Mouse (Mus musculus) limb, embryonic 14.5 days (tissue): ENCODE data around the gene Traf3ip2. TPM values are rescaled to one million over a fixed set of nuclear protein-coding genes. Genes with fewer than 3 reads are reported as not detected.

Experiments
- ATAC-seq: fragments of 200-750 bp; cut with Nextera tagmentation; 2 replicates; pipeline ENCODE4 v1.8.0; 2017; ENCODE audit warnings: low read depth, moderate number of reproducible peaks, moderate TSS enrichment; ENCODE audit not compliant: low FRiP score
- DNase-seq: peaks from one replicate; pipeline ENCODE4 v3.0.0-alpha.2; 2015; ENCODE audit warnings: low spot score
- H3K27ac ChIP-seq: fragments of 300-500 bp; sonication (generic); replicated peaks from 2 replicates; pipeline ENCODE4 v1.5.1; 2014; ENCODE audit warnings: low read depth, mild to moderate bottlenecking, low read length, moderate library complexity, mixed read lengths
- H3K27me3 ChIP-seq: fragments of 300-500 bp; sonication (generic); 2 replicates; pipeline ENCODE4 v1.6.1; 2014; ENCODE audit warnings: low read length, mixed read lengths; ENCODE audit not compliant: control insufficient read depth, insufficient read depth
- H3K36me3 ChIP-seq: fragments of 300-500 bp; sonication (generic); 2 replicates; pipeline ENCODE4 v1.6.1; 2014; ENCODE audit warnings: mild to moderate bottlenecking, low read length, moderate library complexity, mixed read lengths; ENCODE audit not compliant: control insufficient read depth, insufficient read depth
- H3K4me1 ChIP-seq: fragments of 300-500 bp; sonication (generic); 2 replicates; pipeline ENCODE4 v1.6.1; 2014; ENCODE audit warnings: antibody characterized with exemption, low read length, mixed read lengths; ENCODE audit not compliant: control insufficient read depth, insufficient read depth
- H3K4me2 ChIP-seq: fragments of 300-500 bp; sonication (generic); replicated peaks from 2 replicates; pipeline ENCODE4 v1.6.1; 2014; ENCODE audit warnings: low read depth, mild to moderate bottlenecking, low read length, moderate library complexity; ENCODE audit not compliant: severe bottlenecking
- H3K4me3 ChIP-seq: fragments of 300-500 bp; sonication (generic); replicated peaks from 2 replicates; pipeline ENCODE4 v1.5.1; 2014; ENCODE audit warnings: low read length
- H3K9ac ChIP-seq: fragments of 300-500 bp; sonication (generic); 2 replicates; pipeline ENCODE4 v1.6.1; 2014; ENCODE audit warnings: mild to moderate bottlenecking, low read depth, low read length, moderate library complexity; ENCODE audit not compliant: severe bottlenecking
- H3K9me3 ChIP-seq: fragments of 300-500 bp; sonication (generic); 2 replicates; pipeline ENCODE4 v1.6.1; 2016; ENCODE audit warnings: low read length; ENCODE audit not compliant: control insufficient read depth
- POLR2A ChIP-seq: fragments of 200-500 bp; IDR thresholded peaks from 2 replicates; pipeline ENCODE4 v1.8.0; 2012; ENCODE audit warnings: inconsistent platforms, mild to moderate bottlenecking, moderate library complexity, borderline replicate concordance; ENCODE audit not compliant: insufficient read depth, insufficient read length; ENCODE audit errors: extremely low read depth
- WGBS: fragments of 180-500 bp; shearing (Covaris S2); extraction: QIAGEN DNeasy Blood & Tissue Kit; methylation state at CpG from one replicate; pipeline ENCODE4 v1.1.7; 2014; 5-methylcytosine and 5-hydroxymethylcytosine counted together
- polyA plus RNA-seq, 2 experiments: library from polyadenylated mRNA; depleted of rRNA in 1 of 2; stranded (reverse) in 1 of 2; unstranded in 1 of 2; fragments of >200 nt; fragmentation: Nextera tagmentation in 1 of 2; extraction: Ambion mirVana in 1 of 2; gene quantifications; 2 replicates each; pipeline versions ENCODE4 v1.2.1 to v1.2.3; 2012 to 2014

Gene Traf3ip2
- polyA plus RNA-seq, 2 experiments: 9.0 to 13.3 TPM

DNA sequence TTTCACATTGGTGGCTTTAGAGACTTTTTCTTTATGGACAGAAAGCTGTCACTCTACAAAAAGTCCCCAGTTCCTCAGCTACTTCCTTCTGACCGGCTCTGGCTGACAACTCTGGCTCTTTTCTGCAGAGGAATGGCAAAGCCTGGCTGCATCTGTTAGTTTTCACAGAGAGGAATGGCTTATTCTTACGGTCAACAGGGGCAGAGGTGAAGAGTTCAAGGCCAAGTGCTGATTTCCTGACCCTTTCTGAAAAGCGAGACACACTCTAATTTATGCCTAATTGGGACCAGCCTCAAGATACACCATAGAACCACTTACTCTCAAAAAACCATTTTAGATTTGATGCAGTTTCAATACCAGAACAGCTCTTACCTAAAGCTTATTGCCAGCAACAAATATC lies 61.4 kb downstream of the Traf3ip2 start:
- H3K4me3 ChIP-seq: no peak overlapping the region
- H3K9ac ChIP-seq: no peak overlapping the region
- no peaks in the 10 kb centered on the region for H3K36me3 ChIP-seq
- no peak for DNase-seq
- no peak overlapping the region for H3K27ac ChIP-seq
- no peak overlapping the region for H3K4me2 ChIP-seq
- WGBS: 19% methylated on average over 3 of the region's 3 CpGs
- peaks cover 14% of the 10 kb centered on the region for H3K4me1 ChIP-seq
- no peaks in the 10 kb centered on the region for H3K9me3 ChIP-seq
- no peak for ATAC-seq
- no peak for TF ChIP-seq POLR2A
- H3K27me3 ChIP-seq: no peaks in the 10 kb centered on the region

DNA sequence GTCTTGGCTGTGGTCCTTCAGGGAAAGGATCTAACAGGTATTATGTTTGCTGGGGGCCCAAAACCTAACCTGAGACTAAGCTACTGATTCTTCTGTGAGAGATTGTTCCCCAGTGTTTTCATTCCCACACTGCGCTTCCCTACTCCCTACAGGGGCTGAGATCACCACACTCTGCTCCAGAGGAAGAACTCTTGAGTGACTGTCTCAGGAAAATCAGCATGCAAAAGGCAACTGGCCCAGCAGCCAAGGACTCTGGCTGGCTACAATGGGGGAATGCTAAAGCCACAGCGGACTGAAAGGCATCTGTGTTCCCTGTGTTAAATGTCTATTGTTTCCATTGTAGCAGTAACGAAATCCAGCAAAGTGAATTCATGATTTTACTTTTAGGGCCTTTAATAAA lies 62.0 kb downstream of the Traf3ip2 start:
- Histone ChIP-seq H3K4me3 (no peak overlapping the region), H3K9me3 (no peaks in the 10 kb centered on the region), H3K27ac (no peak overlapping the region), H3K4me1 (peaks cover 14% of the 10 kb centered on the region), H3K9ac (no peak overlapping the region), H3K4me2 (no peak overlapping the region), H3K36me3 (no peaks in the 10 kb centered on the region), H3K27me3 (no peaks in the 10 kb centered on the region)
- no peak for TF ChIP-seq POLR2A
- 59% methylated on average over 3 of the region's 3 CpGs for WGBS
- no peak for ATAC-seq
- DNase-seq: no peak

DNA sequence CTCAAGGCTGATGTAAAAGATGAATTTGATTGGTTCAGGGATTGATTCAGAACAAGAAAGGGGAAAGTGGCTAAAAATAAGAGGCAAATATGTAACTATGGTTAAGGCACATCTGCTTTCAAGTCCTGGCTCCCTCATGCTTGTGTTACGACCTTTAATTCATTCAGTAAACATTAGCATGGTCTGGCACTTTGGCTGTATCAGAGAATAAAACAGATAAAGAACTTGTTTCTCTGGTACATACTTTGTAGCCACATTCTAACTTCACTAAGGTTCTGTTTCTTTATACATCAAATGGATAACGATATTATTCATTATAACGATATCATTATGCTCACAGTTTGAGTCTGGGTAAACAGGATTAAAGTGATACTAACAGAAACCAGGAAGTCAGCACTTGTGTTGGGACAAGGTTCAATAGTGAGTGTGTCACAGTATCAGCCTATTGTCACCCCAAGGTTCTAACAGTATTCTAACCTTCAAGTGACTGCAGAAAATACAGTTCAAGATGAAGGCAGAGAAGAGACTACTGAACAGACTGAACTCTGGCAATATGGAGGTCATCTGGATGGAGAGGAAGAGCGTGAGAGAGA lies 65.6 kb downstream of the Traf3ip2 start:
- 0 out of 2 replicates have a peak, but pooled peaks cover 6% of the 10 kb centered on the region for H3K36me3 ChIP-seq
- no peak for TF ChIP-seq POLR2A
- no peak overlapping the region for H3K4me2 ChIP-seq
- H3K9me3 ChIP-seq: no peaks in the 10 kb centered on the region
- ATAC-seq (no peak), DNase-seq (no peak)
- no peak overlapping the region for H3K27ac ChIP-seq
- 86% methylated on average over 4 of the region's 4 CpGs for WGBS
- no peak overlapping the region for H3K9ac ChIP-seq
- H3K27me3 ChIP-seq: no peaks in the 10 kb centered on the region
- H3K4me3 ChIP-seq: no peak overlapping the region
- peaks cover 8% of the 10 kb centered on the region for H3K4me1 ChIP-seq

GRCm38 (mm10) chr10:39681014-39681413 lies 68.3 kb downstream of the Traf3ip2 start:
- H3K9ac ChIP-seq: no peak overlapping the region
- no peak for TF ChIP-seq POLR2A
- no peaks in the 10 kb centered on the region for H3K27me3 ChIP-seq
- H3K4me1 ChIP-seq: 0 out of 2 replicates have a peak, but pooled peaks cover 6% of the 10 kb centered on the region
- no peak overlapping the region for H3K4me3 ChIP-seq
- DNase-seq (no peak), ATAC-seq (no peak)
- WGBS: 83% methylated on average over 4 of the region's 4 CpGs
- no peak overlapping the region for H3K4me2 ChIP-seq
- no peak overlapping the region for H3K27ac ChIP-seq
- H3K36me3 ChIP-seq: 0 out of 2 replicates have a peak, but pooled peaks cover 6% of the 10 kb centered on the region
- H3K9me3 ChIP-seq: no peaks in the 10 kb centered on the region

- Histone ChIP-seq H3K27ac (no peak overlapping the region), H3K9ac (no peak overlapping the region), H3K4me1 (0 out of 2 replicates have a peak, but pooled peaks cover 6% of the 10 kb centered on the region), H3K36me3 (0 out of 2 replicates have a peak, but pooled peaks cover 6% of the 10 kb centered on the region), H3K4me3 (no peak overlapping the region), H3K27me3 (no peaks in the 10 kb centered on the region), H3K9me3 (no peaks in the 10 kb centered on the region), H3K4me2 (no peak overlapping the region)
- DNase-seq: no peak
- no peak for TF ChIP-seq POLR2A
- no peak for ATAC-seq
- WGBS: 75% methylated on average over 2 of the region's 2 CpGs
Measured at GRCm38 (mm10) chr10:39682556-39682955, 69.8 kb downstream of the Traf3ip2 start.
